Mouse (Mus musculus) embryonic facial prominence, embryonic 15.5 days (tissue): ENCODE measurements around the gene Zfp933. TPM values are rescaled to one million over a fixed set of nuclear protein-coding genes. Genes with fewer than 3 reads are reported as not detected.
"Not testable (repeated sequence)": the region's sequence is repeated elsewhere in the genome, so short reads cannot be mapped to it uniquely, and the experiment has no call there.

Source experiments
- ATAC-seq: fragments of 200-750 bp; cut with Nextera tagmentation; 2 replicates; pipeline ENCODE4 v1.8.0; 2017; ENCODE audit warnings: low read depth, moderate TSS enrichment; ENCODE audit not compliant: insufficient number of reproducible peaks, low FRiP score, low TSS enrichment
- H3K27ac ChIP-seq: fragments of 300-500 bp; sonication (generic); replicated peaks from 2 replicates; pipeline ENCODE4 v1.5.1; 2015; ENCODE audit warnings: mild to moderate bottlenecking, inconsistent platforms
- H3K27me3 ChIP-seq: fragments of 300-500 bp; sonication (generic); 2 replicates; pipeline ENCODE4 v1.6.1; 2015; ENCODE audit warnings: inconsistent platforms
- H3K36me3 ChIP-seq: fragments of 300-500 bp; sonication (generic); 2 replicates; pipeline ENCODE4 v1.6.1; 2015; ENCODE audit warnings: mild to moderate bottlenecking, inconsistent platforms
- H3K4me1 ChIP-seq: fragments of 300-500 bp; sonication (generic); 2 replicates; pipeline ENCODE4 v1.6.1; 2015; ENCODE audit warnings: inconsistent platforms
- H3K4me2 ChIP-seq: fragments of 300-500 bp; sonication (generic); replicated peaks from 2 replicates; pipeline ENCODE4 v1.6.1; 2015; ENCODE audit warnings: mild to moderate bottlenecking, inconsistent platforms
- H3K4me3 ChIP-seq: fragments of 300-500 bp; sonication (generic); replicated peaks from 2 replicates; pipeline ENCODE4 v1.5.1; 2015; ENCODE audit warnings: mild to moderate bottlenecking, inconsistent platforms
- H3K9ac ChIP-seq: fragments of 300-500 bp; sonication (generic); 2 replicates; pipeline ENCODE4 v1.6.1; 2015; ENCODE audit warnings: inconsistent platforms
- H3K9me3 ChIP-seq: fragments of 300-500 bp; sonication (generic); replicated peaks from 2 replicates; pipeline ENCODE4 v1.6.1; 2016; ENCODE audit warnings: inconsistent platforms
- WGBS: fragments of 180-500 bp; shearing (Covaris S2); methylation state at CpG from one replicate; pipeline ENCODE4 v1.1.7; 2015; 5-methylcytosine and 5-hydroxymethylcytosine counted together
- polyA plus RNA-seq: library from polyadenylated mRNA; unstranded; fragments of >200 nt; fragmentation: Nextera tagmentation; extraction: Ambion mirVana; gene quantifications from 2 replicates; pipeline ENCODE4 v1.2.1, GENCODE M21; 2015

Gene Zfp933
- polyA plus RNA-seq, 1 experiment from 2014 or later = 4.6 TPM

DNA sequence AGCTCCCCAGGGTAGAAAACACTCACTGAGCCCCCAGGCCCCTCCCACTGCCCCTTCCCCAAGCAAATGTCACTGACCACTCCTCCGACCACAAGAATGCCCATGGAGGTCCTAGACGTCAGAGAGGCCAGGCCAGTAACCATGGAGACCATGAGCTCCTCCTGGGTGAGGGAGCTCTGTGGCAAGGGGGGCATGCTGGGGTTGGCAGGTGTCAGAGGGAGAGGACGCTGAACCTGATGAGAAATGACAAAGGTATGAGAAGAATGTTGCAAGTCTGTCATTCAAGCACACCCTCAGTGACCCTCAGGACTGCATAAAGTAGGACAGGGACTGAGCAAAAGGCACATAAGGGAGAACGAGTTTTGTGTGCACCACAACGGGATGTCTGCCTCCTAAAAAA is 31.7 kb upstream of the Zfp933 start:
- Histone ChIP-seq H3K27me3 (no peaks in the 10 kb centered on the region), H3K27ac (no peak overlapping the region), H3K4me1 (no peaks in the 10 kb centered on the region), H3K4me3 (no peak overlapping the region), H3K36me3 (peaks cover 88% of the 10 kb centered on the region), H3K9me3 (no peaks in the 10 kb centered on the region), H3K4me2 (no peak overlapping the region), H3K9ac (no peak overlapping the region)
- ATAC-seq = no peak
- 50% methylated on average over 5 of the region's 5 CpGs for WGBS

GRCm38 (mm10) chr4:147879456-147879855 is 31.3 kb upstream of the Zfp933 start:
- peaks cover 89% of the 10 kb centered on the region for H3K36me3 ChIP-seq
- no peaks in the 10 kb centered on the region for H3K4me1 ChIP-seq
- 55% methylated on average over 2 of the region's 2 CpGs for WGBS
- H3K4me3 ChIP-seq = no peak overlapping the region
- no peaks in the 10 kb centered on the region for H3K9me3 ChIP-seq
- H3K9ac ChIP-seq = no peak overlapping the region
- no peak overlapping the region for H3K4me2 ChIP-seq
- H3K27ac ChIP-seq = no peak overlapping the region
- no peaks in the 10 kb centered on the region for H3K27me3 ChIP-seq
- no peak for ATAC-seq

GRCm38 (mm10) chr4:147878537-147878936 is 30.4 kb upstream of the Zfp933 start:
- ATAC-seq = no peak
- 93% methylated on average over 9 of the region's 9 CpGs for WGBS

GRCm38 (mm10) chr4:147875852-147876575 is 27.8 kb upstream of the Zfp933 start:
- Histone ChIP-seq H3K4me2 (no peak overlapping the region), H3K4me1 (no peaks in the 10 kb centered on the region), H3K9ac (no peak overlapping the region), H3K4me3 (no peak overlapping the region), H3K27me3 (no peaks in the 10 kb centered on the region), H3K9me3 (no peaks in the 10 kb centered on the region), H3K27ac (no peak overlapping the region), H3K36me3 (peaks cover 87% of the 10 kb centered on the region)
- ATAC-seq = no peak
- 82% methylated on average over 4 of the region's 4 CpGs for WGBS

More at GRCm38 (mm10) chr4:147878537-147878936, 30.4 kb upstream of the Zfp933 start:
- no peak overlapping the region for H3K27ac ChIP-seq
- H3K4me3 ChIP-seq = no peak overlapping the region
- H3K36me3 ChIP-seq = peaks cover 89% of the 10 kb centered on the region
- H3K27me3 ChIP-seq = no peaks in the 10 kb centered on the region
- no peaks in the 10 kb centered on the region for H3K4me1 ChIP-seq
- H3K4me2 ChIP-seq = no peak overlapping the region
- H3K9ac ChIP-seq = no peak overlapping the region
- H3K9me3 ChIP-seq = no peaks in the 10 kb centered on the region

GRCm38 (mm10) chr4:147869238-147869637 is 21.1 kb upstream of the Zfp933 start:
- Histone ChIP-seq H3K27ac (peak overlapping the region; percentile 56; the same call in 1 of the 2 replicates), H3K9me3 (no peaks in the 10 kb centered on the region), H3K4me2 (peak overlapping the region; percentile 77), H3K4me1 (peaks cover 23% of the 10 kb centered on the region), H3K36me3 (peaks cover 46% of the 10 kb centered on the region), H3K9ac (peak overlapping the region; percentile 41), H3K27me3 (no peaks in the 10 kb centered on the region), H3K4me3 (peak overlapping the region; percentile 95)
- 12% methylated on average over 5 of the region's 5 CpGs for WGBS
- ATAC-seq = no peak

DNA sequence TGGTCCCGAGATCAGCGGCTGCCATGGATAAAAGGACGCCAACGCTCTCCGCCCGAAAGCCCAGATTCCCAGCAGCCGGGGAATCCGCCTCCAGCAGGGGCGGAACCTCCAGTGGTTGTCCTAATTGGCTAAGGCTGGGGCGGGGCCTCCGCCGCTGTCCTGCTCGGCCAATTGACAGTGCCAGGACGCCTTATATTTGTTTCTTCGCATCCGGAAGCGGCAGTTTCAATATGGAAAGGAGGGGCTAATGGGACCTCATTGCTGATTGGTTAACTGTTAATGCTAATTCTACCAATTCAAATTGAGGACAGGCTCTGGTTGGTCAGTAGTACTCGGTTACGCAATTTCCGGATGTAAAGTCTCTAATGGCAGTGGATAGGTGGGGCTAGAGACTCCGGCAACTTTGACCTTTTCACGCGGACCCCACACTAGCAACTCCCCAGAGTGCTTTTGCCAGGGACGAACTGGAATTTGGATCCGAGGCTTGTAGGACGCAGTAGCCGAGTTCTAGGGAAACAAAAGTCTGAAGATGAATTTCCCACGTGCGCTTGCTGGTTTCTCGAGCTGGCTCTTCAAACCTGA is 20.4 kb upstream of the Zfp933 start, which contains the start of the genes Miip and Fv1:
Gene Miip (minus strand): TSS at position 367 of the 582 bp plus-strand sequence.
Gene Fv1 (plus strand): TSS at position 530 of the 582 bp plus-strand sequence.
- H3K4me1 ChIP-seq = peaks cover 23% of the 10 kb centered on the region
- no peaks in the 10 kb centered on the region for H3K27me3 ChIP-seq
- ATAC-seq = peak; percentile 97
- H3K4me2 ChIP-seq = peak within 1 kb of the TSS; percentile 77
- H3K4me3 ChIP-seq = peak within 1 kb of the TSS; percentile 95
- peak within 1 kb of the TSS; percentile 85 for H3K27ac ChIP-seq
- 0% methylated on average over 30 of the region's 30 CpGs for WGBS
- H3K9me3 ChIP-seq = no peaks in the 10 kb centered on the region
- H3K36me3 ChIP-seq = peaks cover 43% of the 10 kb centered on the region
- peak within 1 kb of the TSS; percentile 63 for H3K9ac ChIP-seq

DNA sequence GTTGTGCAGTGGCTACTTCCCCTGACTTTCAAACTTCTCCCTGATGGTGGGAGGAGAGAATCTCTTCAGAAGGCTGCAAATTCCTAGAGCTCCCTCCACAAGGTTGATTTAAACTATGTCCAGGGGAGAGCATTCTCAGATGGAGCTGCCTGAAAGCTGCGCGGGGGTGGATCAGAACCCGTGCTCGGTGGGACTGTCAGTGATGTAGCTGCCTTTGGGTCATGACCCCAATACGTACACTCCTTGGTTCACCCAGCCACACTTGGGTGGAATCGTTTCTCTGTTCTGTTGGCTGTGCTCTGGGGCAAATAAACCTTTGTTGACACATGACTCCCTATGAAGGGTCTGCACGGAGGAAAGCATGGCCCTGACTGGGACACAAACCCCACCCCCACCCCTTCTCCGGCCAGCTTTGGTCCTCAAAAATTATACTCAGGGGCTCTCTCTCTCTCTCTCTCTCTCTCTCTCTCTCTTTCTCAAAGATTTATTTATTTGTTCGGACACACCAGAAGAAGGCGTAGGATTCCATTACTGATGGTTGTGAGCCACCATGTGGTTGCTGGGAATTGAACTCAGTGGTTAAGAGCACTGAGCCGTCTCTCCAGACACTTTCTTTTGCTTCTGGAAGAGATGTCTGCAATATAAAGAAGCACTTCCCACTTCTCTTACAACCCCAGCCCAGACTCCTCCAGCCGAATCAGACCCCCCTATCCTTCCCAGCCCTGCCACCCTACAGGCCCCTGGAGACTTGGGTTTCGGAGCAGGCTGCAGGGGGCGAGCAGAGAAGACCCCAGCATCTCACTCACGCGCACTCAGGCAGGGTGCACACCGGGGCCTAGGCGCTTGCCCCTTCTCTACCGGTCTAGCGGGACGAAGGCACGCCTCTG is 19.6 kb upstream of the Zfp933 start:
- H3K27me3 ChIP-seq = no peaks in the 10 kb centered on the region
- H3K9ac ChIP-seq = peak overlapping the region; percentile 63
- 5% methylated on average over 22 of the region's 22 CpGs for WGBS
- ATAC-seq = no peak
- peak overlapping the region; percentile 77 for H3K4me2 ChIP-seq
- H3K4me3 ChIP-seq = peak overlapping the region; percentile 95
- no peaks in the 10 kb centered on the region for H3K9me3 ChIP-seq
- H3K27ac ChIP-seq = peak overlapping the region; percentile 85
- peaks cover 23% of the 10 kb centered on the region for H3K4me1 ChIP-seq
- H3K36me3 ChIP-seq = peaks cover 43% of the 10 kb centered on the region

- Histone ChIP-seq H3K36me3 (peaks cover 43% of the 10 kb centered on the region), H3K4me1 (peaks cover 23% of the 10 kb centered on the region)
- not testable (repeated sequence) for H3K9me3 ChIP-seq, H3K9ac ChIP-seq, ATAC-seq, H3K4me3 ChIP-seq, H3K27me3 ChIP-seq, H3K27ac ChIP-seq, H3K4me2 ChIP-seq
- 54% methylated on average over 3 of the region's 3 CpGs for WGBS
Measured at GRCm38 (mm10) chr4:147866793-147867192, 18.6 kb upstream of the Zfp933 start.

GRCm38 (mm10) chr4:147866056-147866455 is 17.9 kb upstream of the Zfp933 start:
- peaks cover 45% of the 10 kb centered on the region for H3K36me3 ChIP-seq
- no peaks in the 10 kb centered on the region for H3K27me3 ChIP-seq
- H3K4me1 ChIP-seq = peaks cover 23% of the 10 kb centered on the region
- no peak overlapping the region for H3K4me3 ChIP-seq
- no peak overlapping the region for H3K9ac ChIP-seq
- H3K9me3 ChIP-seq = no peaks in the 10 kb centered on the region
- H3K4me2 ChIP-seq = no peak overlapping the region
- WGBS = 93% methylated on average over 9 of the region's 9 CpGs
- no peak for ATAC-seq
- H3K27ac ChIP-seq = no peak overlapping the region

DNA sequence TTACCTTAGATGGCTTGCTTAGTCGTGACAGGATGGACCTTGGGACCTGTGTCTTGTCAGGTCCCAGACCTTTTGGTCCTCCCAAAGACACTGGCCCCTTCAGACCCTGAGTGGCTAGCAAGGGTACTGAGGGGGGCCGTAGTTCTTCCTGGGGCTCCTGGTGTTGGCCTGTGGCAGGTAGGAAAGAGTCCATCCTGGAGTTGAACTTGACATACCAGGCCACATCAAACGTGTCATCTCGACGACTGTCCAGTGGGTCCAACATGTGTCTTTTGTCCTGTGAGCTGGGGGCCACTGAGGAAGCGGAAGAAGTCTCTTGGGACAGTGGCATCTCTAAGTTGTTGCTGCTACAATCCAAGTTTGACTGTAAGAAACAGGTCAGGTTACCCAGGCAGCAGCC is 17.5 kb upstream of the Zfp933 start:
- Histone ChIP-seq H3K4me1 (peaks cover 23% of the 10 kb centered on the region), H3K27ac (no peak overlapping the region), H3K9me3 (no peaks in the 10 kb centered on the region), H3K4me2 (no peak overlapping the region), H3K27me3 (no peaks in the 10 kb centered on the region), H3K4me3 (no peak overlapping the region), H3K36me3 (peaks cover 47% of the 10 kb centered on the region), H3K9ac (no peak overlapping the region)
- ATAC-seq = no peak
- WGBS = 93% methylated on average over 6 of the region's 6 CpGs

DNA sequence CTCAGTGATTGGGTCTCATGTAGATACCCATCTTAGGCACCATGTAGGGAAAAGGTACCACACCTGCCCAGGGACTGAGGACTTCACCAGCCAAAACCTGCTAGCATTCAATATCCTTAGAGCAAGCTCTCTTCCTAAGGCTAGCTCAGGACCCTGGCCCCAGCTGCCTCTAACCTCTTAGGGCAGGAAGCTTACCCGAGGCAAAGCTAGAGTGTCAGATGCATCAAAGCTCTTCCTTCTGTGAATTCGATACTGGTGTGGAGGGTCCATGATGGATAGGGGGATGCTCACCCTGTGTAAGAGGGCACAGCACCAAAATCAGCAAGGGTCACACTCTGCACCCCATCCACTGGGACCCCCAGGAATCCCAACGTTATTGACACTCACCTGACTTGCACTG is 13.9 kb upstream of the Zfp933 start:
- no peaks in the 10 kb centered on the region for H3K27me3 ChIP-seq
- peaks cover under 1% of the 10 kb centered on the region; the same call in 1 of the 2 replicates for H3K4me1 ChIP-seq
- no peaks in the 10 kb centered on the region for H3K9me3 ChIP-seq
- H3K36me3 ChIP-seq = peaks cover 52% of the 10 kb centered on the region
- ATAC-seq = no peak
- no peak overlapping the region for H3K9ac ChIP-seq
- H3K4me3 ChIP-seq = no peak overlapping the region
- H3K4me2 ChIP-seq = no peak overlapping the region
- no peak overlapping the region for H3K27ac ChIP-seq
- 78% methylated on average over 3 of the region's 3 CpGs for WGBS
